Mouse (Mus musculus): ENCODE measurements around the gene Gm10322. TPM values are rescaled to one million over a fixed set of nuclear protein-coding genes. Genes with fewer than 3 reads are reported as not detected.

The Gm10322 gene
- total RNA-seq, 2 experiments from 2014 or later = not detected

DNA sequence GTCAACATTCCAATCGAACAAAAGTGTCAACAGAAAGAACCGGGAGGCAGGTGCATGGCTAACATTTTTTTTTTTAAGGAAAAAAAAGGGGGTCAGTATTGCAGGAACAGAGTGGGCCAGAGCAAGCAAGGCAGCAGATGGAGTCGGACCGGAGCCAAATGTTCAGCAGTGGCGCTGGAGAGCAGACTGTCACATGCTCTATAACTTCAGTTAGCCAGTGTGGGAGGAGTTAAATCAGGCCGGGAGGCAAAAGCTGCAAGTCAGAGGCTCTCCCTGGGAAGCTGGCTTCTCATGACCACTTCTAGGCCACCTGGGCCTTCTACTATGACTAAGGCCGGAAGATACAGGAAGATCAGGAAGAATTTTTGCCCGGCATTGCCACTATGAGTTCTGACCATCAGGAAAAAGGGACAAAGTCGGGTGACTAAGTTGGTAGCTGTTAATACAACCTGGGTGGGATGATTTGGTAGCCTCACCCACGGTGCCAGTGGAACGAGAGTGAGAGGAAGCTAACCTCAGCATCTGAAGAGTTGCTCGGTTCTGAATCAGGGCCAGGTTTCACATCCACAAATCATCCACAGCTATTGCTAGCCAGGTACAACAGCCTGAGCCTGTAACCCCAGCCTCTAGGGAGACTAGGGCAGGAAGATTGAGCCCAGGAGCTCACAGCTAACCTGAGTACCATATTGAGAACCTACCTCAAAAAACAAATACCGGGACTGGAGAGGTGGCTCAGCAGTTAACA is 21.9 kb upstream of the Gm10322 start:
- DNase-seq (ENCODE audit: extremely low spot score in 1 of 2, low spot score in 1 of 2) = peak in 1 of 2 experiments; percentile 56

GRCm38 (mm10) chr10:59600516-59600915 is 15.3 kb upstream of the Gm10322 start:
- DNase-seq (ENCODE audit: extremely low spot score in 1 of 2, low spot score in 1 of 2) = no peak

- DNase-seq (ENCODE audit: extremely low spot score in 1 of 2, low spot score in 1 of 2) = no peak
Measured at GRCm38 (mm10) chr10:59602043-59602442, 13.8 kb upstream of the Gm10322 start.

DNA sequence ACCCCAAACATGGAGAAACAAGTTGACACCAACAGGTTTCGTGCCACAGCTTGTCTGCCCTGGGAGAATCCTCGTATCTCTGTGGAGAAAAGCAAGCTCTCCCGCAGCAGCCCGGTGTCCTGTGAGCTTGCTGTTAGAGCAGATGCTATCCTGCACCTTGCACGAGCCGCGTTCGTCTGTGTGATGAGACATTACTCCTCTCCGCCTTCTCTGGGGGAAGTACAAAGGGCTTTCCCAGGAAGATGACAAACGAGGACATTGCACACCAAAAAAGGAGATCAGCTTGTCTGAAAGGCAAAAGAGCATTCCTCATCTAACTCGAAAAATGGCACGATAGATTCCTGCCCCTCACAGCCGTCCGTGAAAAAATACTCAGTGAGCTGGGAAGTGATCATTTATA is 13.0 kb upstream of the Gm10322 start:
- no peak for DNase-seq (ENCODE audit: extremely low spot score in 1 of 2, low spot score in 1 of 2)

DNA sequence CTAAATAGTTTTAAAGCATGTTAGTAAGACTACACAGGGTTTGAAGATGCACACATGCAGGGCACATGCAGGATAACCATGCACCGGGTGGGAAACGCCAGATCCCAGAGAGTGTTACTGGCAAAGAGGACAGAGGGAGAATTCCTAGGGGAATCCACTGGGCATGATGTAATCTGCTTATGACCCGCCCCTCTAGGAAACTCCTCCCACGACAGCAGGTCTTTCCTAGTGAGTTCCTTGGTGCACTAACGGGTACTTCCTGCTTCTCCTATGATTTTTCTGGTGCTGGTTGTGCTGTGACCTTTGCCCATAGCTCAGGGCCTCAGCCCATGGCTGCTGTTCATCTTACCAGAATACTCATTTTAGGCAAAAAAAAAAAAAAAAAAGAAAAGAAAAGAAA is 12.0 kb upstream of the Gm10322 start:
- DNase-seq (ENCODE audit: extremely low spot score in 1 of 2, low spot score in 1 of 2) = no peak

- DNase-seq (ENCODE audit: extremely low spot score in 1 of 2, low spot score in 1 of 2) = no peak
Measured at GRCm38 (mm10) chr10:59604879-59605464, 10.9 kb upstream of the Gm10322 start.

DNA sequence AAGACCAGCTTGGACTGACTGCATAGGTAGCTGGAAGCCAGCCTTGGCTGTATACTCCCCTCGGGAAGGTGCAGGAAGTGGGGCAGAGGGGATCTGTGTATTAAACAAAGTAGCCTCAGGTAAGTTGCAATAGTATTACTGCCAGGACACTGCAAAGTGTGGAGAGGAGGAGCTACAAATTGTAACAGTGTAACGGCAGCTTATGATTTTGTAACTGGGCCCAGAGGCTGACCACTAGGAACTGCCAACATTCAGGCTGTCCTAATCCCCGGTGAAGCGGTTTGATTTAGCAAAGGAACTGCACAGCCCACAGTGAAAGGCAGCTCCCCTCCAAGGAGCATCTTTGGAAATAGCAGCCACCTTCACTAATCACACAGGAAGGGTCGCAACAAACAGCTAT is 2.6 kb upstream of the Gm10322 start:
- DNase-seq (ENCODE audit: extremely low spot score in 1 of 2, low spot score in 1 of 2) = no peak

- no peak for DNase-seq (ENCODE audit: extremely low spot score in 1 of 2, low spot score in 1 of 2)
Measured at GRCm38 (mm10) chr10:59614141-59614540, 1.7 kb upstream of the Gm10322 start.

- DNase-seq (ENCODE audit: extremely low spot score in 1 of 2, low spot score in 1 of 2) = no peak
Measured at GRCm38 (mm10) chr10:59615411-59615810, 452 bp upstream of the Gm10322 start.

GRCm38 (mm10) chr10:59616522-59616921 is 659 bp downstream of the Gm10322 start, which contains the start of gene Mcu:
Gene Mcu, minus strand, starts transcription at chr10:59616692.
- DNase-seq (ENCODE audit: extremely low spot score in 1 of 2, low spot score in 1 of 2) = peak; percentile 88 to 92

DNA sequence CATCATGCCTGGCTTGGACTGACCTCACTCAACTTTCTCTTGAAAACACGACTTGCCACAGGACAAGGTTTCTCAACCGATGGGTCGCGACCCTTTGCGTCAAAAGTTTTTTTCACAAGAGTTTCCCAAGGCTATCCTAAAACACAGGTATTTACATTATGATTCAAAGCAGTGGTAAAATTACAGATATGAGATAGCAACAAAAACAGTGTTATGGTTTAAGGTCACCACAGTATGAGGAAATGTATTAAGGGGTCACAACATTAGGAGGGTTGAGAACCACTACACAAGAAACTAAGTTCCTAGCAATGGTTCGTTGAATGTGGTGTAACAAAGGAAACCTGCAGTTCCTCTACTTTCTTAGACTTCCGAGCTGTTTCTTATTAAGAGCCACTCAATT is 1.9 kb downstream of the Gm10322 start:
- no peak for DNase-seq (ENCODE audit: extremely low spot score in 1 of 2, low spot score in 1 of 2)

- DNase-seq (ENCODE audit: extremely low spot score in 1 of 2, low spot score in 1 of 2) = no peak
Measured at GRCm38 (mm10) chr10:59621355-59621754, 5.5 kb downstream of the Gm10322 start.

GRCm38 (mm10) chr10:59623496-59623895 is 7.6 kb downstream of the Gm10322 start:
- no peak for DNase-seq (ENCODE audit: extremely low spot score in 1 of 2, low spot score in 1 of 2)

GRCm38 (mm10) chr10:59628641-59629505 is 13.0 kb downstream of the Gm10322 start:
- DNase-seq (ENCODE audit: extremely low spot score in 1 of 2, low spot score in 1 of 2) = no peak

GRCm38 (mm10) chr10:59629506-59629782 is 13.6 kb downstream of the Gm10322 start:
- DNase-seq (ENCODE audit: extremely low spot score in 1 of 2, low spot score in 1 of 2) = no peak

- DNase-seq (ENCODE audit: extremely low spot score in 1 of 2, low spot score in 1 of 2) = no peak
Measured at GRCm38 (mm10) chr10:59636048-59636447, 20.2 kb downstream of the Gm10322 start.

DNA sequence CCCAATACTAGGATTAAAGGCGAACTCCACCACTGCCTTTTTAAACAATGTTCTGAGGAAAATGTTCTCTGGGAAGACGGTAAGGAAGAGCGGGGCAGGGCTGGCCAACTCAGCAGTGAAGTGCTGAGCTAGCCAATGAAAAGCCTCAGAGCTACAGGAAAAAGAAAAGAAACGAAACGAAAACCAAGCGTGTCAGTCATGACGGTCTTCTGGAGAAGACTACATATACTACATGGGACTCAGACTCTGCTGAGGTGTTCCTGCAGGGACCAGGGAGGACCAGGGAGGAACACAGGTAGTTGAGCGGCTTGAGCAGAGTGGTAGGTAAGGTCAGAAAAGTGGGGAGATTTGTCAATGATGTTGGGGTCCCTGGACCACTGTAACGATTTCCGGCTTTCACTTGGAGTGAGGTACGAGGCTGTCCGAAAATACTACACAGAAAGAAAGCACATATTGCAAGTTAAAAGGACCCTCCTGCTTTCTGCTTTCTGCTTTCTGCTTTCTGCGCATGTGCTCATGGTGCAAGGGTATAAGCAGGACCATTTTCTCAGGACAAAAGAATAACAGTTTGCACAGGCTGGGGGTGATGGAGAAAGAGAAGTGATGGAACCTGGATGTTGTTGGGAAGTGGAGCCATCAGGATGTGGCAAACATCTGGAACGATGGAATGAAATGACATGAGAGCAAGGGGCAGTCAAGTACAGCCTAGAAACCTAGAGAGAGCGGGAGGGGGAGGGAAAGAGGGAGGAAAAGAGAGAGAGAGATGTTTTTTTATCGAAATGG is 21.1 kb downstream of the Gm10322 start:
- no peak for DNase-seq (ENCODE audit: extremely low spot score in 1 of 2, low spot score in 1 of 2)

DNA sequence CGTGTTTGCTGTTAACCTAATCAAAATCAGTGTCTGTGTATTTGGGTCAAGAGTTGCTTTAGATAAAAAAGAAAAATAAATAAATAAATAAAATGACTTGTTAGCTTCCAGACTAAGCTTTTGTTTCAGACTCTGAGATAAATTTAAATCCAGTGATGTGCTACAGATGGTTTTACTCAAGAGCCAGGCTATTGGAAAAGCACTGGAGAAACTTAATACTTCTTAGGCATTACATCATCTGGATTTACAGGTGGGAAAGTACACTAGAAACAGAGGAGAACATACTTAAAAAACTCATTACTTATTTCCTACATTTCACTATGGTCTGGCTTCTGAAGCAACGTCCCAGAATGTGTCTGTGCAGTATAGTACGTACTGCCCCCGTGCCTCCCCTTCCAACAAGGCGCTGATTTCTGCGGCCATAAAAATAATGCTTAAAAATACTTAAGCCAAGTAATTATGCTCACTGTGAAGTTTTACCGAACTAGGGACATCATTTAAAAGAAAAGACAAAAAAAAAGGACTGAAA is 21.8 kb downstream of the Gm10322 start:
- DNase-seq (ENCODE audit: extremely low spot score in 1 of 2, low spot score in 1 of 2) = no peak

- no peak for DNase-seq (ENCODE audit: extremely low spot score in 1 of 2, low spot score in 1 of 2)
Measured at GRCm38 (mm10) chr10:59638576-59638975, 22.7 kb downstream of the Gm10322 start.

DNA sequence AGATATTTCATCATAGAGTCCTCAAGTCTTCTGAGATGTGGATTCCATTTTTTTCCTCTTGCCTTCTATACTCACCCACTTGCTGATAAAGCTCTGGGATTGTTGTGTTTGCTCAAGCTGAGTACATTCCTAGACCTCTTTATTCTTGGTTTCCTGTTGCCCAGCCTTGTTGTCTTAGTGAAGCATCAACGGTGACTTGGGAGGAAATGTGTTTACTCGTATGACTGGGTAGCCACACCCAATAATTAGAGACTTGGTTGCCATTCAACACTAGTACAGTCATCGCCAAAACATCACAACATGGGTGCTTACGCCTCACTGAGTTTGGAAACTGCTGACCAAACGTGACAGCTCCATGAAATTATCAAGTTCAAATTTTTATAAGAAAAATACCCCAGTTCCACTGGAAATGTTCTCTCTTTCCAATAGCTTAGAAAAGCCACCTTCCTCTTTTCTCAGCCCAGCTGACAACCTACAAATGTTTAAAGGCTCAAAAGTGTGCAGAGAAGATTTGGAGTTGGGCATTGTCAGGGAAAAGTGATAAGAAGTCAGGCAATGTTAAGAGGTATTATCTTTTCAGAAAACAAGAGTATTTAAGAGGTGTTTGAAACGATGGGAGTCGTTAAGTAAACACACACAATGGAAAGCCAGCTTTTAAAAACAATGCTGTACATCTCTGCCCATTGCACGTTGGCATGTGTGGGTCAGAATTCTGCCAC is 27.0 kb downstream of the Gm10322 start:
- no peak for DNase-seq (ENCODE audit: extremely low spot score in 1 of 2, low spot score in 1 of 2)

Data from layer of hippocampus, postnatal 25 days (tissue).